Mouse (Mus musculus) megakaryocyte, adult 5-6 weeks (primary cell): ENCODE results near the gene Lgsn. TPM values are rescaled to one million over a fixed set of nuclear protein-coding genes. Genes with fewer than 3 reads are reported as not detected.

Experiments used
- ATAC-seq: 2 replicates; pipeline ENCODE4 v1.8.0; 2016; ENCODE audit warnings: mild to moderate bottlenecking, inconsistent platforms; ENCODE audit not compliant: poor library complexity, severe bottlenecking
- total RNA-seq, 2 experiments: library from RNA; stranded (forward) in 1 of 2; stranded (reverse) in 1 of 2; fragments of 153-499, 151-499 nt in 1 of 2; fragments of 221-1000, 200-1000 nt in 1 of 2; gene quantifications; 2 replicates each; pipeline versions ENCODE4 v1.2.3 to v1.2.4; 2015 to 2017

Lgsn gene
- total RNA-seq, 2 experiments from 2014 or later, result not detected

DNA sequence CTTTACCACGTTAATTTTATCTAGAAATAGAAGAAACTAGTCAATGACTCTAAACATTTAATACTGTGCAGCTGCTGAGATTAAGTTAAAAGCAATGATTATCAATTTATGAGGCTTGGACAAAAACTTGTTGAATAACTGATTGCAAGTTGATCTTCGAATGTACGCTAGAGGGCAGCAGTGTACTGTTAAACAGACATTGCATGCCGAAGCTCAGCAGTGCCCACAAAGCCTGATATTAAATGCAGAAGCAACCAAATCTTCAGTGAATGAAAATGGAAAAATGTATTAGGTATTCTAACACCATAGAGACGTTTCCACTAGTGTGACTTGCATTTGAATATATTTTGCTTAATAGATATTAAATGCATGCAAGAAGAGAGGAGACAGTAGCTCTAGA lies 33.9 kb downstream of the Lgsn start:
- peak; percentile 80 for ATAC-seq

DNA sequence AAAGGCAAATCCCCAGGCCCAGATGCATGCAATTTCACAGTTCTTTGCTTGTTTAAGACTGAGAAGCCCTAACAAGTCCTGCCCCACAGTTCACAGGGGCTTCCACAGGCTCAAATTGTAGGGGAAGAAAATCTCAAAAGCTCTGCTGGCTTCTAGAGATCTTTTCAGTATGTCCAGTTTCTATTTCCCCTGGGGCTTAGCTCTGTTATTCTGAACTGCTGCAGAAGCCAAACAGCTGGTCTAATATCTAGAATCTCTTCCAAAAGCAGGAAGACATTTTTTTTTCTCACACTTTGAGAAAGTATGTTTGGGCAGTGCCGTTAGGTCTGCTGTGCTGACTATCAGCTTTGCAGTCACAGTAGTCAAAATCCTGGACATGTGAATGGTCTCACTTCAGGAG lies 38.6 kb downstream of the Lgsn start:
- ATAC-seq, result no peak

DNA sequence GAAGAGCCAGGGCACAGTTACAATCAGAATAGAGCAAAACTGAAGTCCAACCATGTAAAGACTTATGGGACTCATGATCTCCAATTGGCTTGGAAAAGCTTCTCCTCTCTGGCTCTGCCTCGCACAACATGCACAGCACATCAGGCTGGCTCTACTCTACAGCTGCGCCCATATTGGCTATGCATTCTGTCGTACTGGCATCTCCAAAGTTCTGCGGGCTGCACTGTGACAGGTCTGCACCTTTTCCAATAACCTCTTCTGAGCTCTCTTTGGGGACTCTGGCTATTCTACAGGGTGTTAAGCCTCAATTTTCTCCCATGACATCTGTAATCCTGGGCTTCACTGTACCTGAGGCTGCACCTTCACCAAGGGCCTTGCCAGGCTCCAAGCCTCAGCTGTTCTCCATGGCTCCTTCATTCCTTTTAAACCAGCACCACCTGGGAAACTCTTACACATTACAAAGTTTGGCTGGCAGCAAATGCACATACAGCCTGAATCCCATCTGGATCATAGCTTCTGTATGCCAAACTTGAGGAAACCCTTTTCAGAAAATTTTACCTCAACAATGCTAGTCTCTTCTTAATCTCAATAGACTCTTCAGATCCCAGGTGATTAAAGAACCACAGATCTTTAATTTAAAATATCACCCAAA lies 44.5 kb downstream of the Lgsn start:
- ATAC-seq, result no peak

DNA sequence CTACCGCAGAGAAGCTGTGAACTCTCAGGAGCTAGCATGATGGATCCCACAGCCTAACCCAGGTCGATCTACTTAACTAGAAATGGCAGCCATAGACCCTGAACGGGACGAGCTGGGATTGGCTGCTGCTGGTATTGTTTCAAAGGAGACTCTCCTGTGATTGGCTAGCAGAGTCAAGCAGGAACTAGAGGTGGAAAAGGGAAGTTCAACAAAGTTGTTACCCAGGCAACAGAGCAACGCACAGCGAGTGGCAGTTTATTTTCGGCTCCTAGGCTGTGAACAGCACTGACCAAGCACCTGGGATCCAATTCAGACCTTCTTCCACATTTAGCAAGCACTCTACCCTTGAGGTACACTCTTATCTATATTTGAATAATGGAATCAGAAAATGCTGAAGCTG lies 46.4 kb downstream of the Lgsn start, which contains the start of the genes 4931428L18Rik and Pih1d3:
4931428L18Rik (minus strand) TSS at position 121 of the 400 bp plus-strand sequence.
Pih1d3 (plus strand) TSS at position 275 of the 400 bp plus-strand sequence.
- no peak for ATAC-seq

DNA sequence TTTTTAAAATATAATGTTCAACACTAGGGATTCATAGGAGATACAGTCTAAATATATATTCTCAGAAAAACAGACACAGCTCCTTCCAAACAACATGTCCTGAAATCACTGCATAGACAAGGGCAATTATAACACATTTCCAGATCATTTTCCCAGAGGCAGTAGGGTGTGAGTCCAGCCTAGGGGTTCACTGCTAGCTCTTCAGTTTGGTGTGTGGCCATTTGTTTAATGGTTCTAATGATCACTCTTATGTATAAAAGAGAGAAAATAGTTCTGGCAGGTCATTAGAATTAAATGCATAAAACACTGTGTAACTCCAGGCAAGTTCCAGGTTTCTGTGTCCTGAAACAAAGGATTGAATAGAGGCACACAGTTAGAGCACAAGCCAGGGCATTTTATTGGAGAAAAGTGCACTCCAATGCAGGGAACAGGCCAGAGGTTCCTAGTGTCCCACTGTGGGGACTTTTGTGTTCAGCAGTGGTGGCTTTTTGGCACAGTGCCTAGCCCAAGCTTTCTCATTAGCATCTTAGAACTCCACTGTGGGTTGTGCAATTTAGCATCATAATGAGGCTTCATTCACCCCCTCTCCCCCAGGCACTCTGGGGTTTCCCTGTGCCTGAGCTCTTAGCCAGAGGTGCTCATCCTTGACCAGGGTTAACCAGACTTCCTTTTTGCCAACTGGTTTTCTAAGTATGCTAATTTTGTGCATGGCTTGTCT lies 57.3 kb downstream of the Lgsn start:
- no peak for ATAC-seq

Other genes with a start within 250 kb of the Lgsn start
- gene AC153137.1, start 198.4 kb upstream of the Lgsn start, total RNA-seq (2015), result not detected in 2 replicates
- gene AC153137.1, start 198.4 kb upstream of the Lgsn start, total RNA-seq (2017), result not detected in 2 replicates
- gene 4931428L18Rik, start 46.3 kb downstream of the Lgsn start, total RNA-seq (2015), result 0.18 TPM in 1 of 2 replicates, not detected in the other
- not detected in 2 replicates for gene 4931428L18Rik, start 46.3 kb downstream of the Lgsn start, total RNA-seq (2017)
- gene Pih1d3, start 46.4 kb downstream of the Lgsn start, total RNA-seq (2015), result not detected in 2 replicates
- not detected in 2 replicates for gene Pih1d3, start 46.4 kb downstream of the Lgsn start, total RNA-seq (2017)